Mouse (Mus musculus) layer of hippocampus, postnatal 10 days (tissue): Measurements from ENCODE around the gene Olfr898. TPM values are rescaled to one million over a fixed set of nuclear protein-coding genes. Genes with fewer than 3 reads are reported as not detected.

Experiments
- DNase-seq, 2 experiments: peaks; one replicate each; pipeline ENCODE4 v3.0.0; 2021; ENCODE audit warnings: low spot score in 2 of 2
- long read RNA-seq: library from polyadenylated mRNA; stranded (forward); transcript quantifications from one replicate; pipeline ENCODE4 v2.0.0, GENCODE M21; 2023
- total RNA-seq, 2 experiments: library from RNA; stranded (reverse); gene quantifications; 2 replicates each; pipeline ENCODE4 v1.2.3; 2021

The Olfr898 gene
- total RNA-seq = not detected
- long read RNA-seq = 0 reads

DNA sequence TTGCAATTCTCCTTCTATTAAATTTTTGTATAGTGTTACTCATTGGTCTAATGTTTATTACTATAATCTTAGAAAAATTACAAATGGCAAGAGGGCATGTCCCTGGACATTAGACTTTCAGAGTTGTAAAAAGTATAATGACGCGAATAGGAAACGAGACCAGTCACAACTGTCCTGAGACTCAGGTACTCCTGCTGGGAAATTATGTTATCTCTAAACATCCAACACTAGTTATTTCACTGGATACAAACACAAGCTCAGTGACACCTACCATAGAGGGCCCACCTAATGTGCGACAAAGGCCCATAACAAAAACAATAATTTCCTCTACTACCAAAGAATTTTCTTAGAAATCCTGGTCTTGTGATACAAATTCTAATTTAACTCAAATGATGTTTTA is at the start of gene Olfr898:
Gene Olfr898, plus strand, starts transcription at position 301 of the 400 bp plus-strand sequence.
- DNase-seq = no peak

DNA sequence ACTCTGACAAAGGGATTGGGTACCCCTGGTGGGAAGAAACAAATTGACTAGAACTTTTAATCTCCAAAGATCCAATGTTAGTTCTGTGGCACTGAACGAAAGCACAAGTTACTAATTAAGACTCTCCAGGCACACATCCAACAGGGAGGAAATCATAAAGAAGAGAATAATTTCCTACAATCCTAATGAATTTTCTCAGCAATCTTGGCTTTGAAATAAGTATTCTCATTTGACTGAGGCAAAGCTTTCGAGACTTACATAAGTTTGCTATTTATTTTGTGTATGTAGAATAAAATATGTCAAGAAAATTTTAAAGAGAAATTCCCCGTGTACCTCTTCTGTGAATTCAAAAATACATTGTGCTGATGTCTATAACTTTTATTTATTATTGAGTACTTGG is 19.5 kb upstream of the Olfr898 start, which contains the start of gene Olfr25:
Gene Olfr25, plus strand, starts transcription at position 301 of the 400 bp plus-strand sequence.
- no peak for DNase-seq

DNA sequence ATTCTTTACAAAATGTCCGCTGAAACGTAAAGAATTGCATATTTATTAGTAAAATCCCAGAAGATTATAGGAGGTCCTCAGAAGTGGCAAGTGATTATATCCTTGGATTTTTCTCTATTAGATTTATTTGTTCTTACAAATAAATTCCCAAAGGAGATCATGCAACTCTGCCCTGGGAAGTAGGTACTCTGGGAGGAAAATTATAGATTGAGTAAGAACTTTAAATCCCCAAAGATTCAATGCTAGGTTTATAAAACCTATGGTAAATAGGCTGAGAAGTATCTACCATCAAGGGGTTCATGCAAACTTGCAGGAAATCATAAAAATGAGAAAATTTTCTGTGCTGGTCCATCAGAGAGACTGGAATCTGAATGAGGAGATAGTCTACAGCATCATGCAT is 18.4 kb downstream of the Olfr898 start, which contains the start of gene Olfr250:
Gene Olfr250, plus strand, starts transcription at position 301 of the 400 bp plus-strand sequence.
- no peak for DNase-seq

DNA sequence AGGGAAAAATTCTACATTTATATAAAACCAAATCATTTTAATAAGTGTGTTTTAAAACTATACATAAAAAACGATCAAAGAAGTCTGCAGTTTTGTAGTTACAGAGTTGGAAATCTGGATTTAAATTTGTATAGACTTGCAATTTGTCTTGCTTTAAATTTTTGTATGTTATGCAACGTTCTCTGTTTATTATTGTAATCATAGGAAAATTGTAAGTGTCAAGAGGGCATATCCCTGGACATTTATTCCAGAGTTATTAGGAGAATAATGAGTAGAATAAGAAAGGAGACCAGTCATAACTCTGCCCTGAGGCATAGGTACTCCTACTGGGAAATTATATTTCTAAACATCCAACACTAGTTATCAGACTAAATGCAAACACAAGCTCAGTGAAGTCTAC is 28.6 kb downstream of the Olfr898 start, which contains the start of gene Olfr251:
Gene Olfr251, plus strand, starts transcription at position 301 of the 400 bp plus-strand sequence.
- DNase-seq = no peak

DNA sequence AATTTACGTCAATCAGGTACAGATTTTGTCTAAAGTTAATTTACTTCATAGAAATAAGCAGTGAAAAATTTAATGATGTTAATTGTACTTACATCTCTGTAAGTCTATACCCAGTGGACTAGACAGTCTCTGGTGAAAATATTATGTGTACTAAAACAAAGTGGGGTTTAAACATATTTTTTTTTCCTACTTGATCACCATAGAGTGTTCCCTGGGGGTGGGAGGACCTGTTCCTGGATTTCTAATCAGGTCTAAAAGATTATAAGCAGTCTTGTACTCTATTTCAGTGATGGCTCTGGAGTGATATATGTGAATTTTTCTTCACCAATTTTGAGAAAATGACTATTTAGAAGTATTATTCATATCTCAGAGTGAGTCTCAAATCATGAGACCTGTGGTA is 53.2 kb downstream of the Olfr898 start, which contains the start of gene Olfr147:
Gene Olfr147, plus strand, starts transcription at position 301 of the 400 bp plus-strand sequence.
- no peak for DNase-seq

Other genes with a start within 250 kb of the Olfr898 start
- gene Olfr888, start 240.3 kb upstream of the Olfr898 start, total RNA-seq = not detected
- gene Olfr889, start 233.2 kb upstream of the Olfr898 start, total RNA-seq = not detected
- gene Olfr890, start 205.9 kb upstream of the Olfr898 start, total RNA-seq = not detected
- gene Olfr891, start 167.6 kb upstream of the Olfr898 start, total RNA-seq = not detected
- gene Olfr893, start 140.0 kb upstream of the Olfr898 start, total RNA-seq = not detected
- not detected for gene Olfr894, start 130.4 kb upstream of the Olfr898 start, total RNA-seq
- gene Olfr143, start 95.6 kb upstream of the Olfr898 start, total RNA-seq = not detected
- gene Olfr895, start 80.6 kb upstream of the Olfr898 start, total RNA-seq = not detected
- not detected for gene Olfr896-ps1, start 57.3 kb upstream of the Olfr898 start, total RNA-seq
- gene Olfr25, start 19.4 kb upstream of the Olfr898 start, total RNA-seq = not detected
- not detected for gene Olfr250, start 18.5 kb downstream of the Olfr898 start, total RNA-seq
- not detected for gene Olfr251, start 28.7 kb downstream of the Olfr898 start, total RNA-seq
- gene Olfr147, start 53.3 kb downstream of the Olfr898 start, total RNA-seq = not detected
- gene Olfr901, start 81.0 kb downstream of the Olfr898 start, total RNA-seq = not detected
- not detected for gene Olfr902, start 99.2 kb downstream of the Olfr898 start, total RNA-seq
- gene Olfr904, start 114.7 kb downstream of the Olfr898 start, total RNA-seq = not detected
- under 1 TPM in 1 of 2 experiments, not detected in 1; 0.07 TPM for gene Olfr905, start 122.7 kb downstream of the Olfr898 start, total RNA-seq
- gene Olfr906, start 138.7 kb downstream of the Olfr898 start, total RNA-seq = not detected
- not detected for gene Olfr907, start 147.4 kb downstream of the Olfr898 start, total RNA-seq
- not detected for gene Olfr911-ps1, start 173.2 kb downstream of the Olfr898 start, total RNA-seq
- gene Olfr910, start 189.4 kb downstream of the Olfr898 start, total RNA-seq = not detected
- not detected for gene Olfr912, start 231.8 kb downstream of the Olfr898 start, total RNA-seq
- gene Olfr913, start 244.3 kb downstream of the Olfr898 start, total RNA-seq = not detected